In the genomic region with DNA sequence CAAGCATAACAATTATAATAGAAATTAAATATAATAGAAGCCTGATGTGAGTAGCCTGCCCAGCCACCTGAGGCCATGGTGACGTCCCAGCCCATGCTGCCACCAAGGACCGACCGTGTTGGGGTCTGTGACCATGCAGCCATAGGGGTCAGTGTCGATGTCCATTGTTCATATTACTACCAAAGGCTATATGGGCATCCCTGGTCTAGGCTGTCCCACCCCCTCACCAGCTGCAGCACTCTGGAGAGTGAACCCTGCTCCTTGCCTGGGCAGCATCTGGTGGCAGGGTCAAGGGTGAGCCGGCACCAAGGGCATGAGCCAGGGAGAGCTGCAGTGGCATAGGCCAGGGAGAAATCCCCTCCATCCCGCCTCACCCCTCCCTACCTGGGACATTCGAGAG, we compare ENCODE assay signal across 27 mouse cellular contexts. TPM values are rescaled to one million over a fixed set of nuclear protein-coding genes. Genes with fewer than 3 reads are reported as not detected.
A peak's percentile ranks its signal among the peaks of the same experiment; 100 is the strongest.
DNase-seq lines count a peak whose midpoint lies in the region; ATAC-seq and TF ChIP-seq lines count a peak whose summit lies in the region.
"Had no signal": no experiment of that assay in that cellular context is flagged by ENCODE, and none has a peak within 500 bp of the region (broad histone marks: within the 10 kb centered on the region; RNA-seq: fewer than 3 reads in every experiment).

No protein-coding gene starts in this region.

- no peak for DNase-seq in liver, embryonic 11.5 days (ENCODE audit: low spot score)
- no peak for DNase-seq in liver, postnatal 0 days
- DNase-seq in midbrain, embryonic 14.5 days = no peak
- no peak for DNase-seq in midbrain, postnatal 0 days (ENCODE audit: low spot score)
- DNase-seq: adrenal gland, adult 2 months; adrenal gland, postnatal 36 days; B cell, adult 2 months; cerebellum, adult 18-20 months; cerebellum, postnatal 10 days; gastrocnemius, postnatal 25 days; heart, adult 11 months; heart, postnatal 4 days; kidney, postnatal 4 days; lung, postnatal 36 days had no signal

- ATAC-seq in hindbrain, embryonic 15.5 days (ENCODE audit: low FRiP score, low read depth) = peak; percentile 63; the same call in 1 of the 2 replicates
- no peak for ATAC-seq in hindbrain, embryonic 13.5 days (ENCODE audit: low FRiP score)
- peak; percentile 31; the same call in 1 of the 2 replicates for ATAC-seq in liver, embryonic 11.5 days (replicated peaks; ENCODE audit: low FRiP score)
- ATAC-seq in liver, postnatal 0 days = no peak
- ATAC-seq in midbrain, embryonic 14.5 days (ENCODE audit: low FRiP score, low TSS enrichment) = peak; percentile 53; the same call in 1 of the 2 replicates
- ATAC-seq in midbrain, postnatal 0 days (ENCODE audit: low FRiP score) = no peak
- ATAC-seq: activated CD4-positive, CD25-positive, alpha-beta regulatory T cell, adult 4 months; forebrain, embryonic 13.5 days; hindbrain, postnatal 0 days; intestine, postnatal 0 days had no signal

- WGBS in hindbrain, embryonic 15.5 days = 89% methylated on average over 7 of the region's 7 CpGs
- 96% methylated on average over 7 of the region's 7 CpGs for WGBS in hindbrain, embryonic 13.5 days
- WGBS in liver, embryonic 11.5 days = 85% methylated on average over 7 of the region's 7 CpGs
- 81% methylated on average over 7 of the region's 7 CpGs for WGBS in liver, postnatal 0 days (ENCODE audit: insufficient replicate concordance)
- WGBS in midbrain, embryonic 14.5 days = 87% methylated on average over 7 of the region's 7 CpGs
- whole genome bisulfite sequencing in midbrain, postnatal 0 days = 91% methylated on average over 7 of the region's 7 CpGs

- H3K36me3 ChIP-seq in hindbrain, embryonic 15.5 days = no peaks in the 10 kb centered on the region
- H3K36me3 ChIP-seq in hindbrain, embryonic 13.5 days = no peaks in the 10 kb centered on the region
- no peaks in the 10 kb centered on the region for H3K36me3 ChIP-seq in liver, embryonic 11.5 days (ENCODE audit: control insufficient read depth, insufficient read depth, low read length)
- H3K36me3 ChIP-seq in liver, postnatal 0 days (replicated peaks; ENCODE audit: insufficient read depth, low read length) = no peaks in the 10 kb centered on the region
- no peaks in the 10 kb centered on the region for H3K36me3 ChIP-seq in midbrain, embryonic 14.5 days (ENCODE audit: control insufficient read depth, insufficient read depth, low read length)
- no peaks in the 10 kb centered on the region for H3K36me3 ChIP-seq in midbrain, postnatal 0 days (ENCODE audit: insufficient read depth, low read length)
- H3K36me3 ChIP-seq: heart, embryonic 10.5 days; limb, embryonic 15.5 days had no signal

- TF ChIP-seq CTCF in liver, postnatal 0 days (IDR thresholded peaks at IDR 0.05; ENCODE audit: low read depth) = no peak
- no peak for TF ChIP-seq CTCF in midbrain, postnatal 0 days (IDR thresholded peaks at IDR 0.05)

- no peak overlapping the region for H3K27ac ChIP-seq in hindbrain, embryonic 15.5 days (replicated peaks)
- H3K27ac ChIP-seq in hindbrain, embryonic 13.5 days = no peak overlapping the region
- no peak overlapping the region for H3K27ac ChIP-seq in liver, embryonic 11.5 days (ENCODE audit: low read depth, low read length)
- no peak overlapping the region for H3K27ac ChIP-seq in liver, postnatal 0 days (ENCODE audit: low read depth)
- H3K27ac ChIP-seq in midbrain, embryonic 14.5 days (replicated peaks; ENCODE audit: low read depth, low read length) = no peak overlapping the region
- no peak overlapping the region for H3K27ac ChIP-seq in midbrain, postnatal 0 days (ENCODE audit: low read depth, low read length)
- H3K27ac ChIP-seq: forebrain, embryonic 13.5 days; heart, embryonic 10.5 days; hindbrain, postnatal 0 days; limb, embryonic 15.5 days had no signal

- no peaks in the 10 kb centered on the region for H3K4me1 ChIP-seq in hindbrain, embryonic 15.5 days (replicated peaks)
- H3K4me1 ChIP-seq in hindbrain, embryonic 13.5 days (replicated peaks) = no peaks in the 10 kb centered on the region
- no peaks in the 10 kb centered on the region for H3K4me1 ChIP-seq in liver, embryonic 11.5 days (replicated peaks; ENCODE audit: control insufficient read depth, insufficient read depth, low read length)
- H3K4me1 ChIP-seq in liver, postnatal 0 days (ENCODE audit: insufficient read depth) = no peaks in the 10 kb centered on the region
- H3K4me1 ChIP-seq in midbrain, embryonic 14.5 days (ENCODE audit: control insufficient read depth, insufficient read depth, low read length) = no peaks in the 10 kb centered on the region
- no peaks in the 10 kb centered on the region for H3K4me1 ChIP-seq in midbrain, postnatal 0 days (ENCODE audit: insufficient read depth, low read length)
- H3K4me1 ChIP-seq: forebrain, embryonic 13.5 days; heart, embryonic 10.5 days; limb, embryonic 15.5 days had no signal

- H3K27me3 ChIP-seq in hindbrain, embryonic 15.5 days = no peaks in the 10 kb centered on the region
- no peaks in the 10 kb centered on the region for H3K27me3 ChIP-seq in hindbrain, embryonic 13.5 days
- H3K27me3 ChIP-seq in liver, embryonic 11.5 days (replicated peaks; ENCODE audit: control insufficient read depth, insufficient read depth, low read length) = no peaks in the 10 kb centered on the region
- no peaks in the 10 kb centered on the region for H3K27me3 ChIP-seq in liver, postnatal 0 days (ENCODE audit: insufficient read depth, low read length)
- no peaks in the 10 kb centered on the region for H3K27me3 ChIP-seq in midbrain, embryonic 14.5 days (ENCODE audit: control insufficient read depth, insufficient read depth, low read length)
- no peaks in the 10 kb centered on the region for H3K27me3 ChIP-seq in midbrain, postnatal 0 days (ENCODE audit: insufficient read depth, low read length)
- H3K27me3 ChIP-seq: forebrain, embryonic 13.5 days; limb, embryonic 15.5 days had no signal

- no peak overlapping the region for H3K4me3 ChIP-seq in hindbrain, embryonic 15.5 days
- H3K4me3 ChIP-seq in hindbrain, embryonic 13.5 days = no peak overlapping the region
- H3K4me3 ChIP-seq in liver, embryonic 11.5 days (ENCODE audit: low read depth, low read length) = no peak overlapping the region
- H3K4me3 ChIP-seq in liver, postnatal 0 days (ENCODE audit: low read depth, low read length) = no peak overlapping the region
- H3K4me3 ChIP-seq in midbrain, embryonic 14.5 days (replicated peaks; ENCODE audit: low read depth, low read length) = no peak overlapping the region
- H3K4me3 ChIP-seq in midbrain, postnatal 0 days (ENCODE audit: low read depth, low read length) = no peak overlapping the region
- H3K4me3 ChIP-seq: forebrain, embryonic 13.5 days; heart, embryonic 10.5 days; limb, embryonic 15.5 days had no signal

- H3K9ac ChIP-seq in hindbrain, embryonic 15.5 days = no peak overlapping the region
- no peak overlapping the region for H3K9ac ChIP-seq in hindbrain, embryonic 13.5 days
- H3K9ac ChIP-seq in liver, embryonic 11.5 days (ENCODE audit: low read depth, low read length) = no peak overlapping the region
- no peak overlapping the region for H3K9ac ChIP-seq in liver, postnatal 0 days (replicated peaks)
- H3K9ac ChIP-seq in midbrain, embryonic 14.5 days (replicated peaks; ENCODE audit: low read length) = no peak overlapping the region
- no peak overlapping the region for H3K9ac ChIP-seq in midbrain, postnatal 0 days (replicated peaks; ENCODE audit: low read length, poor library complexity, severe bottlenecking)
- H3K9ac ChIP-seq: forebrain, embryonic 13.5 days; limb, embryonic 15.5 days had no signal

- TF ChIP-seq EP300 in liver, postnatal 0 days (IDR thresholded peaks at IDR 0.05; ENCODE audit: low read depth) = no peak

- H3K4me2 ChIP-seq in hindbrain, embryonic 15.5 days = no peak overlapping the region
- H3K4me2 ChIP-seq in hindbrain, embryonic 13.5 days = no peak overlapping the region
- H3K4me2 ChIP-seq in liver, embryonic 11.5 days = no peak overlapping the region
- H3K4me2 ChIP-seq in liver, postnatal 0 days (ENCODE audit: low read depth, low read length) = no peak overlapping the region
- no peak overlapping the region for H3K4me2 ChIP-seq in midbrain, embryonic 14.5 days (ENCODE audit: low read length)
- H3K4me2 ChIP-seq in midbrain, postnatal 0 days (ENCODE audit: low read depth, low read length, poor library complexity, severe bottlenecking) = no peak overlapping the region
- H3K4me2 ChIP-seq: forebrain, embryonic 13.5 days; limb, embryonic 15.5 days had no signal

- no peaks in the 10 kb centered on the region for H3K9me3 ChIP-seq in hindbrain, embryonic 15.5 days
- no peaks in the 10 kb centered on the region for H3K9me3 ChIP-seq in hindbrain, embryonic 13.5 days
- H3K9me3 ChIP-seq in liver, embryonic 11.5 days (ENCODE audit: control insufficient read depth, low read length) = no peaks in the 10 kb centered on the region
- H3K9me3 ChIP-seq in liver, postnatal 0 days (ENCODE audit: low read length) = no peaks in the 10 kb centered on the region
- no peaks in the 10 kb centered on the region for H3K9me3 ChIP-seq in midbrain, embryonic 14.5 days (ENCODE audit: control insufficient read depth, low read length)
- no peaks in the 10 kb centered on the region for H3K9me3 ChIP-seq in midbrain, postnatal 0 days (ENCODE audit: low read length)
- H3K9me3 ChIP-seq: forebrain, embryonic 13.5 days; heart, embryonic 10.5 days; limb, embryonic 15.5 days had no signal

RNA-seq across cellular contexts. Expression of a gene that starts 19.1 kb away (rescaled TPM):
- polyA plus RNA-seq in hindbrain, embryonic 15.5 days (2015; fragmentation: Nextera tagmentation; extraction: Ambion mirVana) = 1,135 and 1,350 TPM in 2 replicates
- polyA plus RNA-seq in hindbrain, embryonic 13.5 days (2015; fragmentation: Nextera tagmentation; extraction: Ambion mirVana) = 1,307 and 1,397 TPM in 2 replicates
- polyA plus RNA-seq in liver, embryonic 11.5 days (2014; fragmentation: Nextera tagmentation; extraction: Ambion mirVana) = 1,745 and 1,937 TPM in 2 replicates
- polyA plus RNA-seq in liver, postnatal 0 days (2015; fragmentation: Nextera tagmentation; extraction: Ambion mirVana) = 1,274 and 1,279 TPM in 2 replicates
- 1,138 and 1,407 TPM in 2 replicates for polyA plus RNA-seq in midbrain, embryonic 14.5 days (2014; fragmentation: Nextera tagmentation; extraction: Ambion mirVana)
- total RNA-seq in midbrain, postnatal 0 days (2014; rRNA removed) = 145 and 151 TPM in 2 replicates
- polyA plus RNA-seq in midbrain, postnatal 0 days (2015; fragmentation: Nextera tagmentation; extraction: Ambion mirVana) = 1,280 and 1,361 TPM in 2 replicates

RNA-seq across cellular contexts. Expression of a gene that starts 28.8 kb away (rescaled TPM):
- 5.1 and 6.1 TPM in 2 replicates for polyA plus RNA-seq in hindbrain, embryonic 15.5 days (2015; fragmentation: Nextera tagmentation; extraction: Ambion mirVana)
- polyA plus RNA-seq in hindbrain, embryonic 13.5 days (2015; fragmentation: Nextera tagmentation; extraction: Ambion mirVana) = 4.6 and 5.5 TPM in 2 replicates
- 28.5 and 33.5 TPM in 2 replicates for polyA plus RNA-seq in liver, embryonic 11.5 days (2014; fragmentation: Nextera tagmentation; extraction: Ambion mirVana)
- 8.8 and 9.6 TPM in 2 replicates for polyA plus RNA-seq in liver, postnatal 0 days (2015; fragmentation: Nextera tagmentation; extraction: Ambion mirVana)
- 4.3 and 5.5 TPM in 2 replicates for polyA plus RNA-seq in midbrain, embryonic 14.5 days (2014; fragmentation: Nextera tagmentation; extraction: Ambion mirVana)
- total RNA-seq in midbrain, postnatal 0 days (2014; rRNA removed) = 0.24 and 1.6 TPM in 2 replicates
- 1.2 and 1.3 TPM in 2 replicates for polyA plus RNA-seq in midbrain, postnatal 0 days (2015; fragmentation: Nextera tagmentation; extraction: Ambion mirVana)
- total RNA-seq: gastrocnemius, postnatal 25 days; layer of hippocampus, adult 8-10 months; layer of hippocampus, postnatal 25 days; left cerebral cortex, adult 8-10 months; left cerebral cortex, postnatal 36 days; monocyte, adult 5-6 weeks had no signal
- polyA plus RNA-seq: adrenal gland, adult 2 months had no signal

RNA-seq across cellular contexts. Expression of a gene that starts 44.0 kb away (rescaled TPM):
- 332 and 367 TPM in 2 replicates for polyA plus RNA-seq in hindbrain, embryonic 15.5 days (2015; fragmentation: Nextera tagmentation; extraction: Ambion mirVana)
- polyA plus RNA-seq in hindbrain, embryonic 13.5 days (2015; fragmentation: Nextera tagmentation; extraction: Ambion mirVana) = 410 and 412 TPM in 2 replicates
- polyA plus RNA-seq in liver, embryonic 11.5 days (2014; fragmentation: Nextera tagmentation; extraction: Ambion mirVana) = 999 and 1,044 TPM in 2 replicates
- polyA plus RNA-seq in liver, postnatal 0 days (2015; fragmentation: Nextera tagmentation; extraction: Ambion mirVana) = 543 and 555 TPM in 2 replicates
- 340 and 383 TPM in 2 replicates for polyA plus RNA-seq in midbrain, embryonic 14.5 days (2014; fragmentation: Nextera tagmentation; extraction: Ambion mirVana)
- 117 and 148 TPM in 2 replicates for total RNA-seq in midbrain, postnatal 0 days (2014; rRNA removed)
- polyA plus RNA-seq in midbrain, postnatal 0 days (2015; fragmentation: Nextera tagmentation; extraction: Ambion mirVana) = 352 and 392 TPM in 2 replicates

RNA-seq across cellular contexts. Expression of a gene that starts 44.1 kb away (rescaled TPM):
- polyA plus RNA-seq in hindbrain, embryonic 15.5 days (2015; fragmentation: Nextera tagmentation; extraction: Ambion mirVana) = 40.4 and 43.5 TPM in 2 replicates
- polyA plus RNA-seq in hindbrain, embryonic 13.5 days (2015; fragmentation: Nextera tagmentation; extraction: Ambion mirVana) = 32.8 and 34.1 TPM in 2 replicates
- polyA plus RNA-seq in liver, embryonic 11.5 days (2014; fragmentation: Nextera tagmentation; extraction: Ambion mirVana) = 44.9 and 50.7 TPM in 2 replicates
- 23.1 and 25.0 TPM in 2 replicates for polyA plus RNA-seq in liver, postnatal 0 days (2015; fragmentation: Nextera tagmentation; extraction: Ambion mirVana)
- 37.6 and 39.9 TPM in 2 replicates for polyA plus RNA-seq in midbrain, embryonic 14.5 days (2014; fragmentation: Nextera tagmentation; extraction: Ambion mirVana)
- 54.6 and 59.0 TPM in 2 replicates for total RNA-seq in midbrain, postnatal 0 days (2014; rRNA removed)
- polyA plus RNA-seq in midbrain, postnatal 0 days (2015; fragmentation: Nextera tagmentation; extraction: Ambion mirVana) = 41.5 and 41.9 TPM in 2 replicates

RNA-seq across cellular contexts. Expression of a gene that starts 57.1 kb away (rescaled TPM):
- polyA plus RNA-seq in hindbrain, embryonic 15.5 days (2015; fragmentation: Nextera tagmentation; extraction: Ambion mirVana) = 14.1 and 15.6 TPM in 2 replicates
- polyA plus RNA-seq in hindbrain, embryonic 13.5 days (2015; fragmentation: Nextera tagmentation; extraction: Ambion mirVana) = 16.8 and 18.8 TPM in 2 replicates
- 28.6 and 29.8 TPM in 2 replicates for polyA plus RNA-seq in liver, embryonic 11.5 days (2014; fragmentation: Nextera tagmentation; extraction: Ambion mirVana)
- polyA plus RNA-seq in liver, postnatal 0 days (2015; fragmentation: Nextera tagmentation; extraction: Ambion mirVana) = 9.1 and 10.2 TPM in 2 replicates
- polyA plus RNA-seq in midbrain, embryonic 14.5 days (2014; fragmentation: Nextera tagmentation; extraction: Ambion mirVana) = 12.7 and 15.0 TPM in 2 replicates
- total RNA-seq in midbrain, postnatal 0 days (2014; rRNA removed) = 0.38 and 4.0 TPM in 2 replicates
- polyA plus RNA-seq in midbrain, postnatal 0 days (2015; fragmentation: Nextera tagmentation; extraction: Ambion mirVana) = 5.3 and 5.4 TPM in 2 replicates

Comparison
In these comparisons a context has a peak if more than half of its experiments do, and no peak if none do; other contexts are left out.
1. ATAC-seq: peak in hindbrain, embryonic 15.5 days (single experiment), liver, embryonic 11.5 days (single experiment) and midbrain, embryonic 14.5 days (single experiment); none in hindbrain, embryonic 13.5 days (single experiment), liver, postnatal 0 days (single experiment) and midbrain, postnatal 0 days (single experiment).